Mouse (Mus musculus) brain, embryonic 14.5 days (tissue): ENCODE data around the gene Ubqln1. TPM values are rescaled to one million over a fixed set of nuclear protein-coding genes. Genes with fewer than 3 reads are reported as not detected.

ENCODE experiments used
- DNase-seq: peaks from one replicate; pipeline ENCODE4 v3.0.0-alpha.2; 2011; ENCODE audit warnings: low read depth
- CTCF ChIP-seq: fragments of 200-500 bp; IDR thresholded peaks from 2 replicates; pipeline ENCODE4 v1.5.1; 2012; ENCODE audit warnings: inconsistent platforms, mild to moderate bottlenecking, moderate library complexity, borderline replicate concordance; ENCODE audit not compliant: insufficient read depth, insufficient read length; ENCODE audit errors: extremely low read depth
- POLR2A ChIP-seq: fragments of 200-500 bp; IDR thresholded peaks from 2 replicates; pipeline ENCODE4 v1.6.1; 2012; ENCODE audit warnings: mild to moderate bottlenecking, inconsistent platforms, borderline replicate concordance; ENCODE audit not compliant: poor library complexity, insufficient read depth, insufficient read length, severe bottlenecking; ENCODE audit errors: extremely low read depth
- polyA plus RNA-seq: library from polyadenylated mRNA; depleted of rRNA; stranded (reverse); fragments of >200 nt; gene quantifications from 2 replicates; pipeline ENCODE4 v1.2.3, GENCODE M21; 2012; rRNA removed

Gene Ubqln1
- polyA plus RNA-seq: 127 and 128 TPM in 2 replicates

GRCm38 (mm10) chr13:58215592-58216341 is at the start of gene Ubqln1:
Gene Ubqln1 (minus strand): TSS chr13:58215653.
- peak; percentile 95 for DNase-seq
- peak; percentile 96 for TF ChIP-seq POLR2A
- TF ChIP-seq CTCF: peak; percentile 34; the same call in 1 of the 2 replicates

GRCm38 (mm10) chr13:58263546-58263945 is 48.1 kb upstream of the Ubqln1 start:
- no peak for DNase-seq
- no peak for TF ChIP-seq POLR2A
- no peak for TF ChIP-seq CTCF

GRCm38 (mm10) chr13:58261674-58262073 is 46.2 kb upstream of the Ubqln1 start:
- DNase-seq: no peak
- TF ChIP-seq POLR2A (no peak), CTCF (no peak)

GRCm38 (mm10) chr13:58253268-58253667 is 37.8 kb upstream of the Ubqln1 start:
- TF ChIP-seq CTCF (peak; percentile 9; the same call in 1 of the 2 replicates), POLR2A (no peak)
- DNase-seq: no peak

GRCm38 (mm10) chr13:58248957-58249356 is 33.5 kb upstream of the Ubqln1 start:
- no peak for DNase-seq
- TF ChIP-seq POLR2A: no peak
- no peak for TF ChIP-seq CTCF

- TF ChIP-seq POLR2A (no peak), CTCF (no peak)
- DNase-seq: no peak
These were observed 21.1 kb upstream of the Ubqln1 start for GRCm38 (mm10) chr13:58236536-58236935.

GRCm38 (mm10) chr13:58232611-58233010 is 17.2 kb upstream of the Ubqln1 start:
- peak; percentile 55 for DNase-seq
- TF ChIP-seq CTCF: peak; percentile 48; the same call in 1 of the 2 replicates
- no peak for TF ChIP-seq POLR2A

- no peak for DNase-seq
- TF ChIP-seq POLR2A: no peak
- TF ChIP-seq CTCF: no peak
These were observed 16.6 kb upstream of the Ubqln1 start for GRCm38 (mm10) chr13:58232070-58232469.

GRCm38 (mm10) chr13:58228624-58229023 is 13.2 kb upstream of the Ubqln1 start:
- no peak for DNase-seq
- TF ChIP-seq POLR2A (no peak), CTCF (no peak)

- TF ChIP-seq POLR2A (no peak), CTCF (no peak)
- DNase-seq: no peak
These were observed 10.2 kb upstream of the Ubqln1 start for GRCm38 (mm10) chr13:58225694-58226093.

GRCm38 (mm10) chr13:58220206-58220605 is 4.8 kb upstream of the Ubqln1 start:
- TF ChIP-seq POLR2A: no peak
- TF ChIP-seq CTCF: no peak
- no peak for DNase-seq

- TF ChIP-seq POLR2A (no peak), CTCF (no peak)
- no peak for DNase-seq
These were observed 2.1 kb upstream of the Ubqln1 start for GRCm38 (mm10) chr13:58217536-58217935.
